Mouse (Mus musculus) T-helper 17 cell (primary cell): ENCODE data around the gene Ccl4.

ENCODE experiments used
- in situ Hi-C, 2 experiments: fragments of 300-600 bp; cut with MboI, MseI; formaldehyde crosslinking; loops; 1 replicate in 1 of 2; 2 replicates in 1 of 2; pipeline ENCODE4 v1.15.1; 2025; ENCODE audit warnings: high pct_unique_total_duplicates in 2 of 2

The Ccl4 gene

DNA sequence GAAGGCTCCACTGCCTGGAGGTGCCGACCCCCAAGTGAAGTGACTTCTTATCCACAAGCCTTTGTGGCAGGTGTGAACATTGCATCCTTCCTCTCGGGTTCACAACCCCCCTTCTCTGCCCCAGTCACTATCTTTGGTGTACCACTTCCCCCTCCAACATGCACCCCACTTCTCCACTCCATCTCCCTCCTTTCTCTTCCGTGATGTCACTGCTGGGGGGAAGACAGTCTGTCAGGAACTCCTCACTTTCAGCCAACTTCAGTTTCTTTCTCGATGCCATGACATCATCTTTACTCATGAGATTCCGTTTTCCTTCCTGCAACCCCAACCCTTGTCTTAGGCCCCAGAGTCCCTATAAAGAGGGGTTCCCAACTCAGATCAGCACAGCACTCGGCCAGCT, at the start of gene Ccl4:
Gene Ccl4, plus strand, starts transcription at position 381 of the 400 bp plus-strand sequence.
- in situ Hi-C loops, result no loop called here

DNA sequence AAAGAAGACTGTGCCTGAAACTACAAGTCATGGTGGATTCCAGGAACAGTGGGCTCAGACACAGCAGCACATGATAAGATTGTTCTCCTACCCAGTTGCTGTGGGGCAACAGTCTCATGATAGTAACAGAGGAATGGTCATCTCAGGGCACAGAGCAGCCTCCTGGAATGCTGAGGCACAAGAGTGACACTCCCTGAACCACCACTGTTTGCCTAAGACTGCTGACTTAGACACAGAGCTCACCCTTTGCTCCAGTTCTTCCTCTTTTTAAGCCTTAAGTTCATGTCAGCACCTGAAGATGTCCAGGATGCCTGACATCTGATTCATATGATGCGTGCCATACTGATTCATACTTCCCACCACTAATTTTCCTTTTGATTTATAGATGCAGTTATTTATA, 45.8 kb upstream of the Ccl4 start:
- in situ Hi-C loops, result no loop called here

DNA sequence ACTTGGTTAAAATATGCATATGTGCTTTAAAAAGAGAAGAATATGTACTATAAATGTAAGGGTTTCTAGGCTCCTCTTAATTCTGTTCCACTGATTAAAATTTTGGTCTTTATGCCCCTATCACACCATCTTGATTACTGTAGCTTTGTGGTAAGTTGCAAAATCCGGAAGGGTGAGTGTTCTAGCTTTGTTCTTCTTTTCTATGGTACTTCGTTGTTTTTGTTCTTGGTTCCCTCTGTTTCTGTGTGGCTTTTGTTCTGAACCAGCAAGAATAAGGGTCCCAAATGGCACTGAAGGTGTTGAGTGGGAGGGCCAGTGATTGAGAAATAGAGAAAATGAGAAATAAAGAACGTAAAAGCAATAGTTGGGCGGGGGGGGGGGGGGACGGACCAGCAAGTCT, 44.1 kb upstream of the Ccl4 start:
- in situ Hi-C loops, result no loop called here

DNA sequence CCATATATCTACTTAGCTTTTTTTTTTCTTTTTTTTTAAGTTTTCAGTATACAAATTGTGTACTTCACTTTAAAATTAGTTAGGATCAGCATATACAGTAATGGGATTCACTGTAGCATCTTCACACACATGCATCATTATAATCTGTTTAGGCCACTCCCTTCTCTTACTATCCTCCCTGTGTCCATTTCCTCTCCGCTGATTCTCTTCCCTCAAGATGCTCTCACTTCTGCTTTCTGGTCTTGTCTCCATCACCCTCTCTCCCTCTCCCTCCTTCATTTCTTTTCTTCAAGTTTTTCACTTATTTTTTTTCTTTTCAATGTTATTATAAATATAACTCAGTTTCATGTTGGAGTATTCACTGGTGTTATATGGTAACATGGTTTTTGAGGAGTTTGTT, 43.3 kb upstream of the Ccl4 start:
- in situ Hi-C loops, result no loop called here

DNA sequence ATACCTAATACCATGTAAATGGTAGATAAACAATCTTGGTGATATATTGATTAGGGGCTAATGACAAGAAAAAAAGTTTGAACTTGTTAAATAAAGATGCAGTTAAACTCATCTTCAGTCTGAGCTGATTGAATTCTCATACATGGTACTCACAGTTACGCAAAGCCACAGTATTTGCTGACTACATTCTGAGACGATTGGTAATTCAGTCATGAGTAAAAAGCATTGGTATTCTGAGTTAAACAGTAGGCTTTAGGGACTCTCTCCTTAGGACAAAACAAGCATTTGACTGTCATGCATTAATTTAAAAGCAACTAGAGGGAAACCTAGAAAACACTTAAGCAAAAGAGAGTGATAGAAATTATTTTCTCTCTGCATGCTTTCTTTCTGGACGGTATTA, 38.8 kb upstream of the Ccl4 start:
- in situ Hi-C loops, result no loop called here

DNA sequence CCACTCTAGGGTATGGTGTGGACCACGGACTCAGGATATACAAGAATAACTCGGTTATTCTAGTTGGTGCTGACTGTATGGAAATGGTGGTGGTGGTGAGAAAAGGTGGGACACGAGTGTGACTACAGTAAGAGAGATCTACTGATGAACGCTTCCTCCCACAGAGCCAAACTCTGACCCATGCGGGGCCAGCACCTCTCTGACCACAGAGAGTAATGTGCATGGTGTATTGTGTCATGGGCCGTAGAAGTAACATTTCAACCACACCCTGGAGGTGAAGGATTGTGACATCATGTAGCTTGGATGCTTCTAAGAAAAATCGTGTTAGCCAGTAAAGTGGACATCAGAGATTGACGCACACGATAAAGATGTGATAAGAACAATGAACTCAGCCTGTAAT, 33.6 kb upstream of the Ccl4 start:
- in situ Hi-C loops, result no loop called here

DNA sequence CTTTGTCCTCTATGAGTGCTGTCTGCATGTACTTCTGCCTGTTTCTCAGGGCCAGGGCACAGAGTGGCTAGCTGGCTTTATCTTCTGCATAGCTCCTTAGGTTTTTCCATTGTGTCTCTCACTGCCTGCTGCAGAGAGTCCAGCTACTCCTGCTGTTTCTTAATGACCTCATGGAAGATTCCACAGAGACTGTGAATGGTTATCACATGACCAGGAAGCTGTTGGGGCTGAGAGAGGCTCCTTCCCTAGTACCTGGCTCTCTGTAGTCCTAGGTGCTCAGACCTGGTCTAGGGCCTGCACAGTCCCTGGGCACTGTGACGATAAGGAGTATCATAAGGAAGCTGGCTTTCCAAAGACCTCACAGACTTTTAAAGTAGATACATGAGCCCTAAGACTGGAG, 31.8 kb upstream of the Ccl4 start:
- in situ Hi-C loops, result no loop called here

DNA sequence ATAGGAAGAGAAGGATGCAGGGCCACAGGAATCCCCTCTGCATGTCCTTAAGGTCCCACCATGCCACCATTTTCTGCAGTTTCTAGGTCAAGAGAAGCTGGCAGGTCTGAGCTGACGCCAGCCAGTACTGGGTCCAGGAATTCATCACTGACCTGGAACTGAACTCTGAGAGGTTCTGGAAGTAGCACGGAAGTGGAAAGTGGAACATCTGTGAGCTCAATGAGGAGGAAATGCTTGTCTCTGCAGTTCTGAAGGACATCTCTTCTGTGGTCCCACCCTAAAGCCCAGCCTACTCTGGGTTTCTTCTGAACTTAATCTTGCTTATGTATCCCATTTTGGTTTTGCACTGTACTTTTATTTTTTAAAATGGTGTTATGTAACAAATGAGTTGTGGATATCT, 31.3 kb upstream of the Ccl4 start:
- in situ Hi-C loops, result no loop called here

DNA sequence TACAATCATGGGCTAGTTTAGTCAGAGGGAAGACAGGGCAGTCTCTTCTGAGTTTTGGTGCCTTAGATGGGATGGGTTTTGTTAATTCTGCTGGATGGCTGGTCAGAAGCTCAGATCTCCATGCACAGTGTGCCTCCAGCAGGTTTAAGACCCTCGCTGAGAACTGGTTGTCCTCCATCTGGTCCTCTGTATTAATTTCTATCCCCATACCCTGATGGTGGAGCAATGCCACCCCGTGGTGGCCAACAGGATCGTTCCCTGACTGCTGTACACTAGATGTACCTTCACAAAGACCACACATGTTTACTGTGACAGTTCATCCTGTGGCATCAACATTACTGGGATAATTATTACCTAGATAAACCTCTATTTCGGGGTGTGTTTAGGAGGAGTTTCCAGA, 29.6 kb upstream of the Ccl4 start:
- in situ Hi-C loops, result no loop called here

DNA sequence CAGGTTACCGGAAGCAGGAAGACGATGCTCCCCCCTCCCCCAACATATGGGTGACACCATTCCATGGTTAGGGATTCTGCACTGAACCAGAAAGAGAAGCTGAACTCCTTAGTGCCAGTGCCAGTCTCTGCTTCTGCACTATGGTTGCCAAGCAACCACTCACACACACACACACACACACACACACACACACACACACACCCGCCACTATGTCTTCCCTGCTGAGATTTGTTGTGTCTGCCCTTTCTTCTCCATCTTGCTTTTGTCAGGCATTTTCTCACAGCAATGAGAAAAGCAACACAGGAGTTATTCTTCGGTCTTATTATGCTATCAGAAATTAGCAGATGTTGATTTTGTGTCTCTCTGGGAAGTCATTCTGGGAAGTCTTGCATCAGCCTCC, 28.0 kb upstream of the Ccl4 start:
- in situ Hi-C loops, result no loop called here

DNA sequence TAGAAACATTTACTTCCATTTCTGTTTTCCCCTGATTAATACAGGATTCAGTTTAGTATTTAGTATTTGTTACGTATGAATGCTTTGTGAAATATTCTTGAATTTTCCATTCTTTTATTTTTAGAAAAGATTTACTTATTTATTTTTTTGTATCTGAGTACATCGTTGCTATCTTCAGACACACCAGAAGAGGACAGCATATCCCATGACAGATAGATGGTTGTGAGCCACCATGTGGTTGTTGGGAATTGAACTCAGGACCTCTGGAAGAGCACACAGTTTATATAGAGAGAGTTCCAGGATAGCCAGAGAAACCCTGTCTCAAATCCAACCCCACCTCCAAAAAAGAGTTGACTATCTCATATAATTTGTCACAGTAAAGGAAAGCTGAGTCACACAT, 27.5 kb upstream of the Ccl4 start:
- in situ Hi-C loops, result no loop called here

DNA sequence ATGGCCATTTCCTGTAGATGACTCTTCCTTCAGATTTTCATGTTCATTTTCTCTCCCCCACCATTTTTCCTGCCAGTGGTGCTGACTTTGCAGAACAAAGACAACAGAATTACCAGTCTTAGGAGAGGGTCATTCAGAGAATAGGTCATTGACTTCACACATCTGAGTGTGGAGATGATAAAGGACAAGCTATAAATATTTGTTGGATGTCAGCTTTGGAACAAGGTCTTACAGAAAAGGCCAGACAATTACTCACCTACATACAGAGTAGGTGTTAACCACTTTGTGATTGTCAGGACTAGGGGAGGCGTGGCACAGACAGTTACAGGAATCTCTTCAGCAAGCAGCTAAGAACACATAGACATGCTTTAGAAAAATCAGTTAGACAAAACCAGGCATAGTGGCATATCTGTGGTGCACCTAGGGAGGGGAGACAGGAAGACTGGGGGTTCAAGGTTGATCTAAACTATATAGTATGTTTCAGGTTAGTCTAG, 25.6 kb upstream of the Ccl4 start:
- in situ Hi-C loops, result no loop called here

DNA sequence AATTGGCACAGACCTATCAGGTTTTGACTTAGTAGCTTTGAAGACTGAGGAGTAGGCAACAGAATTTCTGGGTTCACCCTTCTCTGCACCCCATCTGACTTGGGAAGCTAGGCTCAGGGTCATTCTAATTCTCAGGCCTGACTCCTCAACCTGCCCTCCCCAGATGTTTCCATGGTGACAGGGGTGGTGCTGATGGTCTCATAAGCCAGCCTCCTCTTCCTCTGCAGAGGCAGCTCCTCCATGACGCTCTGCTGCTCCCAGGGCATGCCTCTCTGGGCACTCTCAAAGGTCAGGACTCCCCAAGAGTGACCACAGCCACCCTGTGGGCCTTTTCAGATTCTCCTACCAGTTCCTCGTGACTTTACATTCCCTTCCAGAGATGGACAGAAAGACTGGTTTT, 23.4 kb upstream of the Ccl4 start:
- in situ Hi-C loops, result no loop called here

DNA sequence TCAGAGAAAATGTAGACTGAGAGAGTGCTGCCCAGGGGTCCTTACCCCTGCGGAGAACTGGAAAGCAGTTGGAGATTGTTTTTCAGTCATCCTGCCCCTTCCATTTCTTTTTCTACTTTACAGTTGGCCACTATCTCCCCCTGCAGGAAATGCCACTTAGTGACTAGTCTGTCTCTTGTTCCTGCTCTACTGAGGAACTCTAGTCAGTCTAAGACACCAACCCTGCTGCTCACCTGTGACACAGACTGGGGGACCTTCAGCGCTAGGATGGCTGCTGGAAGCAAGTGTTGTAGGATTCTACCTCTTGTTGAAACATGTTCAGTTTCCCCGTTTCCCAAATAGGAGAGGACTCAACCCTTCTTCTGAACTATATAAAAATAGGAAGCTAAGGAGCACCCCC, 22.9 kb upstream of the Ccl4 start:
- in situ Hi-C loops, result no loop called here

DNA sequence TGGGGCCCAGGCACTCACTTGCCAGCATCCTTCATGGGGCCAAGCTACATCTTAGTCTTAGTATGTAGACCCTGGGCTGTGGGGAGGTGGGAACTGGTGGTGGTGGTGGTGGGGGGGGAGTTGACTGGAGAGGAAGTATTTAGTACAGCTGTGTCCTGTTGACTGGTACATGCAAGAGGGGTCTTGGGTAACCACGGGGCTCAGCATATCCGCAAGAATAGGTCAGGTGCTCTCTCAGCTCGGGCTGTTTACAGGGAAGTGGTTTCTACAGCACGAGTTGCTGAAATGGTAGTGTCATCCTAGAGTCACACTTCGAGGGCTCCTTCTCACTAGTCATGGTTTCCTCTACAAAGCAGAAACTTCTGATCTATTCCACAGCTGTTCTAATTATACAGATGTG, 22.2 kb upstream of the Ccl4 start:
- in situ Hi-C loops, result no loop called here

DNA sequence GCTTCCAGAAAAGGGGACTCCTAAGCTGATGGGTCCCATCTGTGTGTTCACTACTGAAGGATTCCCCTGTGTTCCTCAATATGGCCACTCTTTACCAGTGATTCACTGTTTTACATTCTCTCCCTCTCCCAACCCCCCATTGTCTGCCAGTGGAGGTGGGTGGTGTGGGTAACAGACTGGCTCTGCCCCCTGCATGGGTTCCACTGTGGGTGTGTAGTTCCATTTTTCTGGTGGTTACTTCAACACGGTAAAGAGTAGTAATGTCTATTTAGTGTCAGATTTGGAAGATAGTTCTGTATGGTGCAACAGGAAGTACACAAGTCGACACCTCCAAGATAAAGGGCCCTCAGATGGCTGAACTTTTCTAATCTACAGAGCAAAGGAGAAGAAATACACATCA, 21.2 kb upstream of the Ccl4 start:
- in situ Hi-C loops, result no loop called here

DNA sequence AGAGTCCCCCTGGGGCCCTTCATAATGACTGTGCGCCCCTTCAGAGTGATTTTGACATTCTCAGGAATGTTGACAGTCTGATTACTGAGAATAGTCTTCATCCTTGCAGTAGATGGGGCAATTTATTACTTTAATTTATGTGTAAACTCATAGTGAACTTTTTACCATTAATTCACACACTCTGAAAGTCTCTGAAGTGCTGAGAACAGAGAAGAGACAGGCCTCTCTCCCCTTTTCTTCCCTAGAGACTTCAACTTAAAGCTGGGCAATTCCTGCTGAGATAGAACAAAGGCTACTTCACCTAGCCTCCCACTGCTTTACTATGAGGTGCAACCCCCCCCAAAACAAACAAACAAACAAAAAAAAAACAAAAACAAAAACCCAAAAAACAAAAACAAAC, 16.9 kb upstream of the Ccl4 start, which contains the start of gene Rpl9-ps1:
Gene Rpl9-ps1, minus strand, starts transcription at position 101 of the 400 bp plus-strand sequence.
- in situ Hi-C loops, result no loop called here

DNA sequence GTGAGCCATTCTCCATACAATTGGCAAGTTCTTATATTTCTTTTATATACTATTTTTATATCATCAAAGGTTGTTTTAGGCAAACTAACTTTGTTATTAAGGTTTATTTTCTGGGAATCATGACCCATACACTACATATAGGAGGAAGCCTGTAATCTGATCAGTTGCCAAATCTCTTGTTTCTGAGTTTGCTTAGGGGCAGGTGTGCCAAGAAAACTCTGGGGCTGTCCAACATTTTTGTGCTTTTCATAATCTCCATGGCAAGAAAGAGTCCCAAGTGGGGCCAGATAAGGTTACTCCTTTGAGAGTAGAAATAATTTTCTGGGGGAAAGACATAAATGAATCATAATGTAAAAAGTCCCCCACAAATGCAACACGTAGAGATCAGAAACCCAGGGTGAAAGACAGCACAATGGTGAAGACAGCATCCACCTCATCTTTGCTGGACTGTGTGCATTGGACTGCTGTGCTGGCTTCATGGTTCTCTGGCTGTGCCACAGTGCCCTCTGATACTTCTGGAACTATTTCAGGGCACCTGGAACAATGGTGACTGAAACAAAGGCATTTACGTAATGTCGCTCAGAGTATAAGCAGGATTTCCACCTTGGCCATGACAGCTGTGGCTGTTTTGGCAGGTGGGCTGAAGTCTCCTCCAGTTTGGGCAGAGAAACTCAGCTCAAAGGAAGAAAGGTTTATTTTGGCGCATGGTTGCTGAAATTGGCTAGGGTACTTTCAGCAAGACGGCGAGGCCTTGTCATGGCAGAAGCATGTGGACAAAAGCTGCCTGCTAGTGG, 15.8 kb upstream of the Ccl4 start:
- in situ Hi-C loops, result no loop called here

DNA sequence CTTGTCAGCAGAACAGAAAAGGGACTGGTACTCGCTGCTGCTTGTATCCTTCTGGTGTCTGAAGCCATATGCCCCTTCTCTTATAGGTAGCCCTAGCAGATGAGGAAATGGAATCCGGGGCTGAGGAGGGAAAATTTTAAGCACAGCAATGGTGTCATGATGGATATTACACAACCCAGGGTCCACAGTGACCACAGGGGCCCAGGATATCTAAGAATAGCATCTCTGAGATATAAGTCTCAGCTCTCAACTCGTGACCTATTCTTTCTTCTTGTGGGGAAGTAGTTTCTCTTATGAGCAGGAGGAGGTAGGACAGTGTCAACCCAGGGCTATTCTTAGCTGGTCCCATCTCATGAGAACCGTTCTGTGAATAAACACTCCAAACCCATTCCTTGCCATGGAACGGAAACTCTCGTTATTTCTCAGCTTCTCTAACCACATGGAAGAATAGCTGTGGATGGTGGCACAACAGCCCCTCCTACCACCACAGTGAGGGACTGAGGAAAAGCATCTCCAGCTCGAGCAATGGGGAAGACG, 13.0 kb upstream of the Ccl4 start, which contains the start of gene Ccl3:
Gene Ccl3, minus strand, starts transcription at position 51 of the 537 bp plus-strand sequence.
- in situ Hi-C loops, result no loop called here

DNA sequence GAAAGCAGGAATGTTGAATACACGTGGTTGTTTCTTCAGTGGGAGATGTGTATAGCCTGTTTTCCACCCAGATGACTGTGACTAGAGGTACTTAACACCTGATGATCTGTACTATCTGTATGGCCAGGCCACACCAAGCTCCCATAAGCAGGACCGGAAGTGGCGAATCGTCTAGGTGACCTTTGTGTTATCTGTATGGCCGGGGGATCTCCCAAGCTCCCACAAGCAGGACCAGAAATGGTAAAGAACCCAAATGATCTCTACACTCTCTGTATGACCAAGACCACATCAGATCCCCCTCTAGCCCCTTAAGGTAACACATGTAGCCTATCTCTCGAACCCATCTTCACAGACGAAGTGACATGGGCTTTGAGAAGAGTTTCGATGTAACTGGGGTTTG, 7.8 kb upstream of the Ccl4 start:
- in situ Hi-C loops, result no loop called here

DNA sequence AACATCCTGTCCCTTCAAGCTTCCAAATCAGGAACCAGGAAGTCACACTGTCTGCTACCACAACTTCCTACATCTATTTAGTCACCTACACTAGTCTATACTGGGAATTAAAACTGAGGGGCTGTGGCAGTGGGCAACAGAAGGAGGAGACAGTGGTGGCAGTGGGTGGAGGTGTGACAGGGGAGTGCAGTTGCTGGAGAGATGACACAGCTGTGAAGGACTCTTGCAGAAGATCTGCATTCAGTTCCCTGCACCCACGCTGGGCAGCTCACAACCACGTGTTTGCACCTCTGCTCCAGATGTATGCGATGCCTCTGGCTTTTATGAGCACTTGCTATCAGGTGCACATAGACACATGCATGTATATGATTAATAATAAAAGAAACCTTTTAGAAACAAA, 4.9 kb upstream of the Ccl4 start:
- in situ Hi-C loops, result no loop called here

DNA sequence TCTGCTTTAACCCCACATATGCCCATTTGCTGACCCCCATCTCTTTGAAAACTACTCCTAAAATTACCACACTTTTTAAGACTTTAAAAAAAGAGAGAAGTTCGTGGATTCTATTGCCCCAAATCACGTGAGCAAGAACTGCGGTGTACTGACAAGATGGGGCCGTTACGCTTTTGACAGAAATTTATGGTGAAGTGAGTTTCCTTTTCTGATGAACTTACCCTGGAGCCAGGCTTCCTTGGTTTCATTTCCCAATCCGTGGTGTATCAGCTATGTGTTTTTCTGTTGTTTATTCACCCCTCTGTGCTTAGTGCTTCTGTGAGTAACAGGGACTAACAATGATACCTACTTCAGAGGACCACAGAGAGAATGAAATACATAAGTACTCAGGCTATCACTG, 3.6 kb upstream of the Ccl4 start:
- in situ Hi-C loops, result no loop called here

DNA sequence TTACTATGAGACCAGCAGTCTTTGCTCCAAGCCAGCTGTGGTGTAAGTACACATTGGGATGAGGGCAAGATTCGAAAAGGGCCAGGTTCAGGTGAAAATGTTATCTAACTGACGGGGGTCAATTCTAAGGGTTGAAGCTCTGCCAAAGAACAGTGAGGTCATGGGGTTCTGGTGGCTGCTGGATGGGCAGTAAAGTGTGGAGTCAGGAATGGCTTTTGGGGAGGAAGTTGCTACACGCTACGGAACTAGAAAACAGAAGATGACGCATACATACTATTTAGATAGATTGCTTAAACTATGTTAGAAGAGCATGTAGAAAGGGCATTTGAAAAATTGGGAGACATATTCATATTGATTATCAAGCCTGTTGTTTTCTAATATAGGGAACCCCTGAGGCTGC, 1.1 kb downstream of the Ccl4 start:
- in situ Hi-C loops, result no loop called here
